Mouse (Mus musculus): ENCODE data around the gene Map3k14. TPM values are rescaled to one million over a fixed set of nuclear protein-coding genes. Genes with fewer than 3 reads are reported as not detected.
"Not testable (repeated sequence)": the region's sequence is repeated elsewhere in the genome, so short reads cannot be mapped to it uniquely, and the experiment has no call there.

Map3k14 gene
- total RNA-seq, 2 experiments from 2014 or later = 2.7 to 2.9 TPM

- intact Hi-C loops (cut with DNase I) = no loop called here
- no peak for DNase-seq (ENCODE audit: low spot score)
Measured at GRCm38 (mm10) chr11:103249509-103249908, 17.8 kb downstream of the Map3k14 start.

- intact Hi-C loops (cut with DNase I) = no loop called here
Measured at GRCm38 (mm10) chr11:103248837-103249236, 18.4 kb downstream of the Map3k14 start.

GRCm38 (mm10) chr11:103247504-103248177 lies 19.6 kb downstream of the Map3k14 start:
- DNase-seq (ENCODE audit: low spot score) = peak; percentile 48
- intact Hi-C loops (cut with DNase I) = no loop called here

More at GRCm38 (mm10) chr11:103248837-103249236, 18.4 kb downstream of the Map3k14 start:
- no peak for DNase-seq (ENCODE audit: low spot score)

GRCm38 (mm10) chr11:103246731-103247290 lies 20.5 kb downstream of the Map3k14 start:
- no peak for DNase-seq (ENCODE audit: low spot score)
- intact Hi-C loops (cut with DNase I) = no loop called here

- intact Hi-C loops (cut with DNase I) = no loop called here
- DNase-seq (ENCODE audit: low spot score) = peak; percentile 51
Measured at GRCm38 (mm10) chr11:103246081-103246730, 21.1 kb downstream of the Map3k14 start.

GRCm38 (mm10) chr11:103244856-103245255 lies 22.4 kb downstream of the Map3k14 start:
- no peak for DNase-seq (ENCODE audit: low spot score)
- intact Hi-C loops (cut with DNase I) = no loop called here

- DNase-seq (ENCODE audit: low spot score) = no peak
- intact Hi-C loops (cut with DNase I) = no loop called here
Measured at GRCm38 (mm10) chr11:103240740-103241139, 26.5 kb downstream of the Map3k14 start.

- no peak for DNase-seq (ENCODE audit: low spot score)
- intact Hi-C loops (cut with DNase I) = no loop called here
Measured at GRCm38 (mm10) chr11:103237757-103238156, 29.5 kb downstream of the Map3k14 start.

GRCm38 (mm10) chr11:103236903-103237302 lies 30.4 kb downstream of the Map3k14 start:
- no peak for DNase-seq (ENCODE audit: low spot score)
- intact Hi-C loops (cut with DNase I) = no loop called here

GRCm38 (mm10) chr11:103236431-103236830 lies 30.8 kb downstream of the Map3k14 start:
- DNase-seq (ENCODE audit: low spot score) = no peak
- intact Hi-C loops (cut with DNase I) = no loop called here

GRCm38 (mm10) chr11:103235702-103236101 lies 31.6 kb downstream of the Map3k14 start:
- intact Hi-C loops (cut with DNase I) = no loop called here
- DNase-seq (ENCODE audit: low spot score) = no peak

- intact Hi-C loops (cut with DNase I) = loop anchor here (5.0 kb wide), 1 partner anchor 33 kb away; the partner anchor contains the start of gene Map3k14
- DNase-seq (ENCODE audit: low spot score) = no peak
Measured at GRCm38 (mm10) chr11:103234447-103234846, 32.8 kb downstream of the Map3k14 start.

GRCm38 (mm10) chr11:103232966-103233365 lies 34.3 kb downstream of the Map3k14 start:
- peak; percentile 68 for DNase-seq (ENCODE audit: low spot score)
- intact Hi-C loops (cut with DNase I) = loop anchor here (1.0 to 5.0 kb wide), 3 partner anchors 34 to 92 kb away; partner anchors contain the start of genes Fmnl1 and Map3k14

GRCm38 (mm10) chr11:103231367-103231766 lies 35.9 kb downstream of the Map3k14 start:
- intact Hi-C loops (cut with DNase I) = loop anchor here (5.0 kb wide), 1 partner anchor 36 kb away; the partner anchor contains the start of gene Map3k14
- DNase-seq (ENCODE audit: low spot score) = no peak

- DNase-seq (ENCODE audit: low spot score) = no peak
- intact Hi-C loops (cut with DNase I) = loop anchor here (5.0 kb wide), 1 partner anchor 37 kb away; the partner anchor contains the start of gene Map3k14
Measured at GRCm38 (mm10) chr11:103230626-103231025, 36.6 kb downstream of the Map3k14 start.

GRCm38 (mm10) chr11:103229608-103230007 lies 37.7 kb downstream of the Map3k14 start:
- intact Hi-C loops (cut with DNase I) = loop anchor here (5.0 kb wide), 1 partner anchor 38 kb away; the partner anchor contains the start of gene Map3k14
- no peak for DNase-seq (ENCODE audit: low spot score)

- peak; percentile 47 for DNase-seq (ENCODE audit: low spot score)
- intact Hi-C loops (cut with DNase I) = no loop called here
Measured at GRCm38 (mm10) chr11:103223951-103224456, 43.3 kb downstream of the Map3k14 start.

GRCm38 (mm10) chr11:103223444-103223843 lies 43.8 kb downstream of the Map3k14 start:
- no peak for DNase-seq (ENCODE audit: low spot score)
- intact Hi-C loops (cut with DNase I) = no loop called here

- intact Hi-C loops (cut with DNase I); DNase-seq (ENCODE audit: low spot score): not testable (repeated sequence)
Measured at GRCm38 (mm10) chr11:103222718-103223117, 44.6 kb downstream of the Map3k14 start.

GRCm38 (mm10) chr11:103221437-103221836 lies 45.8 kb downstream of the Map3k14 start:
- intact Hi-C loops (cut with DNase I) = no loop called here
- DNase-seq (ENCODE audit: low spot score) = no peak
